12 mouse cellular contexts compared by ENCODE assay signal in genomic region chr4:139131858-139132672, GRCm38 (mm10). TPM values are rescaled to one million over a fixed set of nuclear protein-coding genes. Genes with fewer than 3 reads are reported as not detected.
DNase-seq lines count a peak whose midpoint lies in the region; ATAC-seq and TF ChIP-seq lines count a peak whose summit lies in the region.
"Had no signal": no experiment of that assay in that cellular context is flagged by ENCODE, and none has a peak within 500 bp of the region (broad histone marks: within the 10 kb centered on the region; RNA-seq: fewer than 3 reads in every experiment).

No protein-coding gene starts in this region.

- 84% methylated on average over 14 of the region's 14 CpGs for WGBS in forebrain, embryonic 12.5 days
- 85% methylated on average over 14 of the region's 14 CpGs for WGBS in forebrain, embryonic 10.5 days
- WGBS in limb, embryonic 14.5 days, result 82% methylated on average over 14 of the region's 14 CpGs

- H3K9me3 ChIP-seq in forebrain, embryonic 12.5 days, result no peaks in the 10 kb centered on the region
- H3K9me3 ChIP-seq in forebrain, embryonic 10.5 days, result peaks cover under 1% of the 10 kb centered on the region; the same call in 1 of the 2 replicates
- peaks cover 6% of the 10 kb centered on the region for H3K9me3 ChIP-seq in megakaryocyte, embryonic 14.5 days
- H3K9me3 ChIP-seq in limb, embryonic 14.5 days (ENCODE audit: control insufficient read depth, low read length), result no peaks in the 10 kb centered on the region
- H3K9me3 ChIP-seq: limb, embryonic 15.5 days had no signal

- H3K4me3 ChIP-seq in forebrain, embryonic 12.5 days (replicated peaks), result no peak overlapping the region
- H3K4me3 ChIP-seq in forebrain, embryonic 10.5 days, result no peak overlapping the region
- H3K4me3 ChIP-seq in megakaryocyte, embryonic 14.5 days (replicated peaks), result peak overlapping the region; percentile 75
- H3K4me3 ChIP-seq in limb, embryonic 14.5 days (replicated peaks; ENCODE audit: low read length), result peak overlapping the region; percentile 100; the same call in 1 of the 2 replicates

- H3K27ac ChIP-seq in forebrain, embryonic 12.5 days, result no peak overlapping the region
- H3K27ac ChIP-seq in forebrain, embryonic 10.5 days, result no peak overlapping the region
- no peak overlapping the region for H3K27ac ChIP-seq in limb, embryonic 14.5 days (replicated peaks; ENCODE audit: low read depth, low read length)
- H3K27ac ChIP-seq: limb, embryonic 15.5 days had no signal

- no peaks in the 10 kb centered on the region for H3K36me3 ChIP-seq in forebrain, embryonic 12.5 days (replicated peaks)
- peaks cover 5% of the 10 kb centered on the region for H3K36me3 ChIP-seq in forebrain, embryonic 10.5 days (replicated peaks)
- H3K36me3 ChIP-seq in megakaryocyte, embryonic 14.5 days (replicated peaks; ENCODE audit: low read length), result peaks cover 8% of the 10 kb centered on the region
- H3K36me3 ChIP-seq in limb, embryonic 14.5 days (ENCODE audit: control insufficient read depth, insufficient read depth, low read length), result no peaks in the 10 kb centered on the region
- H3K36me3 ChIP-seq: limb, embryonic 15.5 days had no signal

- H3K27me3 ChIP-seq in forebrain, embryonic 12.5 days, result no peaks in the 10 kb centered on the region
- no peaks in the 10 kb centered on the region for H3K27me3 ChIP-seq in forebrain, embryonic 10.5 days (ENCODE audit: poor library complexity, severe bottlenecking)
- H3K27me3 ChIP-seq in megakaryocyte, embryonic 14.5 days (replicated peaks), result no peaks in the 10 kb centered on the region
- H3K27me3 ChIP-seq in limb, embryonic 14.5 days (ENCODE audit: control insufficient read depth, insufficient read depth, low read length), result no peaks in the 10 kb centered on the region
- H3K27me3 ChIP-seq: limb, embryonic 15.5 days had no signal

- no peak overlapping the region for H3K9ac ChIP-seq in forebrain, embryonic 12.5 days
- 0 out of 2 replicates have a peak overlapping the region, but pooled peaks have one; percentile 2 for H3K9ac ChIP-seq in limb, embryonic 14.5 days (ENCODE audit: low read depth, low read length, severe bottlenecking)
- H3K9ac ChIP-seq: limb, embryonic 15.5 days had no signal

- peak overlapping the region; percentile 95 for H3K4me2 ChIP-seq in forebrain, embryonic 12.5 days
- no peak overlapping the region for H3K4me2 ChIP-seq in limb, embryonic 14.5 days (replicated peaks; ENCODE audit: low read depth, low read length, severe bottlenecking)

- TF ChIP-seq POLR2A in limb, embryonic 14.5 days (IDR thresholded peaks at IDR 0.05; ENCODE audit: borderline replicate concordance, extremely low read depth, insufficient read depth, insufficient read length), result no peak

- ATAC-seq in forebrain, embryonic 12.5 days (ENCODE audit: low FRiP score), result no peak
- no peak for ATAC-seq in megakaryocyte, adult 5-6 weeks (ENCODE audit: poor library complexity, severe bottlenecking)
- ATAC-seq in limb, embryonic 14.5 days (ENCODE audit: low FRiP score, low read depth), result no peak

- no peak for DNase-seq in forebrain, embryonic 10.5 days (ENCODE audit: extremely low spot score, low spot score)
- DNase-seq in limb, embryonic 14.5 days (ENCODE audit: low spot score), result no peak
- peak; percentile 55 for DNase-seq in testis, postnatal 14 days (ENCODE audit: low spot score)
- no peak for DNase-seq in adrenal gland, adult 18-20 months (ENCODE audit: low spot score in 2 of 2)
- no peak for DNase-seq in kidney, adult 9 months
- DNase-seq: kidney, adult 2 months had no signal

- H3K4me1 ChIP-seq in forebrain, embryonic 12.5 days, result peaks cover 25% of the 10 kb centered on the region
- H3K4me1 ChIP-seq in forebrain, embryonic 10.5 days, result peaks cover 23% of the 10 kb centered on the region
- peaks cover 37% of the 10 kb centered on the region for H3K4me1 ChIP-seq in megakaryocyte, embryonic 14.5 days
- H3K4me1 ChIP-seq in limb, embryonic 14.5 days (ENCODE audit: control insufficient read depth, insufficient read depth, low read length), result peaks cover 10% of the 10 kb centered on the region

RNA-seq across cellular contexts. Expression of gene Minos1, which starts 1.2 kb away (rescaled TPM):
- polyA plus RNA-seq in forebrain, embryonic 12.5 days (2016; fragmentation: Nextera tagmentation; extraction: Ambion mirVana), result 416 and 438 TPM in 2 replicates
- polyA plus RNA-seq in forebrain, embryonic 10.5 days (2016; fragmentation: Nextera tagmentation; extraction: Ambion mirVana), result 375 and 389 TPM in 2 replicates
- 1.3 and 27.4 TPM in 2 replicates for polyA plus RNA-seq in megakaryocyte, embryonic 14.5 days (2012; ENCODE audit: insufficient read depth, low replicate concordance)
- 318 and 395 TPM in 2 replicates for total RNA-seq in megakaryocyte, adult 5-6 weeks (2015)
- 120 and 123 TPM in 2 replicates for total RNA-seq in megakaryocyte, adult 5-6 weeks (2017)
- polyA plus RNA-seq in limb, embryonic 14.5 days (2012; rRNA removed), result 122 and 178 TPM in 2 replicates
- 460 and 510 TPM in 2 replicates for polyA plus RNA-seq in limb, embryonic 14.5 days (2014; fragmentation: Nextera tagmentation; extraction: Ambion mirVana)
- total RNA-seq in adrenal gland, adult 18-20 months (2021), result 100 to 1,000 TPM; 380 to 443 TPM

RNA-seq across cellular contexts. Expression of gene Nbl1, which starts 39.3 kb away (rescaled TPM):
- polyA plus RNA-seq in forebrain, embryonic 12.5 days (2016; fragmentation: Nextera tagmentation; extraction: Ambion mirVana), result 22.5 and 26.7 TPM in 2 replicates
- 19.6 and 22.7 TPM in 2 replicates for polyA plus RNA-seq in forebrain, embryonic 10.5 days (2016; fragmentation: Nextera tagmentation; extraction: Ambion mirVana)
- polyA plus RNA-seq in megakaryocyte, embryonic 14.5 days (2012; ENCODE audit: insufficient read depth, low replicate concordance), result 0.47 TPM in 1 of 2 replicates, not detected in the other
- not detected in 2 replicates for total RNA-seq in megakaryocyte, adult 5-6 weeks (2015)
- total RNA-seq in megakaryocyte, adult 5-6 weeks (2017), result 0.15 TPM in 1 of 2 replicates, not detected in the other
- polyA plus RNA-seq in limb, embryonic 14.5 days (2012; rRNA removed), result 149 and 171 TPM in 2 replicates
- 157 and 176 TPM in 2 replicates for polyA plus RNA-seq in limb, embryonic 14.5 days (2014; fragmentation: Nextera tagmentation; extraction: Ambion mirVana)
- total RNA-seq in adrenal gland, adult 18-20 months (2021), result 10 to 100 TPM; 47.8 to 57.5 TPM
- total RNA-seq: neutrophil, adult 5-6 weeks had no signal

RNA-seq across cellular contexts. Expression of gene Htr6, which starts 56.7 kb away (rescaled TPM):
- 0.18 TPM in 1 of 2 replicates, not detected in the other for polyA plus RNA-seq in forebrain, embryonic 12.5 days (2016; fragmentation: Nextera tagmentation; extraction: Ambion mirVana)
- 0.07 and 0.12 TPM in 2 replicates for polyA plus RNA-seq in forebrain, embryonic 10.5 days (2016; fragmentation: Nextera tagmentation; extraction: Ambion mirVana)
- 3.9 TPM in 1 of 2 replicates, not detected in the other for polyA plus RNA-seq in megakaryocyte, embryonic 14.5 days (2012; ENCODE audit: insufficient read depth, low replicate concordance)
- total RNA-seq in megakaryocyte, adult 5-6 weeks (2015), result not detected in 2 replicates
- total RNA-seq in megakaryocyte, adult 5-6 weeks (2017), result not detected in 2 replicates
- 1.2 and 2.2 TPM in 2 replicates for polyA plus RNA-seq in limb, embryonic 14.5 days (2012; rRNA removed)
- 0.22 and 0.35 TPM in 2 replicates for polyA plus RNA-seq in limb, embryonic 14.5 days (2014; fragmentation: Nextera tagmentation; extraction: Ambion mirVana)
- under 1 TPM; 0.23 to 0.42 TPM for total RNA-seq in adrenal gland, adult 18-20 months (2021)
- total RNA-seq: heart, adult 8-10 months; neutrophil, adult 5-6 weeks had no signal
- polyA plus RNA-seq: kidney, adult 2 months had no signal

Comparison
In these comparisons a context has a peak if more than half of its experiments do, and no peak if none do; other contexts are left out.
1. H3K4me3 ChIP-seq: peak in megakaryocyte, embryonic 14.5 days (single experiment) and limb, embryonic 14.5 days (single experiment); none in forebrain, embryonic 12.5 days (single experiment) and forebrain, embryonic 10.5 days (single experiment).
2. RNA of gene Nbl1, which starts 39.3 kb away (polyA plus RNA-seq): 149 to 176 TPM in limb, embryonic 14.5 days, 22.5 to 26.7 TPM in forebrain, embryonic 12.5 days and 19.6 to 22.7 TPM in forebrain, embryonic 10.5 days; 0.47 TPM in megakaryocyte, embryonic 14.5 days; every median in the first group is over 10 times any median in the second.